Mouse (Mus musculus): Measurements from ENCODE around the gene Chrm3.
A peak's percentile ranks its signal among the peaks of the same experiment; 100 is the strongest.

Gene Chrm3

DNA sequence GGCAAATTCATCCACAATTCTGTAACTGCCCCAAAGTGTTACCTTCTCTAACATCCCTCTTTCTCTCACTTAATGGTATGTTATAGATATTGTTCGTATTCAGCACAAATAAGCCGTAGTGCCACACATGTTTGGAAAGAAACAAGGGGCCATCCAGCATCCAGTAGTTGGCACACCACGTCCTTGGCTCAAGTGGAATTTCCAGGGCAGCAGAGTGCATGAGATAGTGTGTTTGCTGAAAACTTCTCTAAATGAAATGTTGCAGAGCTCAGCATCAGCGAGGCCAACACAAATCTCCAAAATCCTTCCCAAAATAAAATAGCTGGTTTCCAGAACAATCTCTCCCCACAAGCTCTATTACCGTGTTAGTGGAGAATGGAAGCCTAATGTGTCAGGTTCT is 473.4 kb downstream of the Chrm3 start:
- DNase-seq, result no peak

DNA sequence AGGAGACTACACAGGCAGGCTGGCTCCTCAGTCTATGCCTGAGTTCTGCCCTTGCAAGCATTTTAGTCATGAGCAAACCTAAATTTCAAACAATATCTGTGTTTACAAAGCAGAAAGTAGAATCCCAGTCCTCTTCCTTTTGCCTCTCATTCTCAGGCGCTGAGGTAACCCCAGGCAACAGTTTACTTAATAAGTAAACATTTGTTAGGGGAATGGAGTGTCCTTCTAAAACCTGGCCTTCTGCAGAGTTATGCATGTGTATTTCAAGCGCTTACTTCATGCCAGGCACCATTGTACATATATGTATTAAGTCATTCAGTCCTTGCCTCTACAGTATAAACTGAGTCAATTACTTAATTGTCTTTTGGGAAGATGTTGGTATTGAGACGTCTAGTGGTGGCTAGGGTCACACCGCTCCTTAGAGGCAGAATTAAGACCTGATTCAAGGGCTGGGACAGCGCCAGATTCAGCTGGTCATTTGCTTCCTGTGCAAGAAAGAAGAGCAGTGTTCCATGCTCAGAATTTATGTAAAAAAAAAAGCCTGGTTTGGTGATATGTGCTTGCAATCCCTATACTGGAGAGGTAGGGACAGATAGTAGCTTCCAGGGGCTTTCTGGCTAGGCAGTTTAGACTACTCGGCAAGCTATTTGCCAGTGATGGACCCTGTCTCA is 474.0 kb downstream of the Chrm3 start:
- no peak for DNase-seq

DNA sequence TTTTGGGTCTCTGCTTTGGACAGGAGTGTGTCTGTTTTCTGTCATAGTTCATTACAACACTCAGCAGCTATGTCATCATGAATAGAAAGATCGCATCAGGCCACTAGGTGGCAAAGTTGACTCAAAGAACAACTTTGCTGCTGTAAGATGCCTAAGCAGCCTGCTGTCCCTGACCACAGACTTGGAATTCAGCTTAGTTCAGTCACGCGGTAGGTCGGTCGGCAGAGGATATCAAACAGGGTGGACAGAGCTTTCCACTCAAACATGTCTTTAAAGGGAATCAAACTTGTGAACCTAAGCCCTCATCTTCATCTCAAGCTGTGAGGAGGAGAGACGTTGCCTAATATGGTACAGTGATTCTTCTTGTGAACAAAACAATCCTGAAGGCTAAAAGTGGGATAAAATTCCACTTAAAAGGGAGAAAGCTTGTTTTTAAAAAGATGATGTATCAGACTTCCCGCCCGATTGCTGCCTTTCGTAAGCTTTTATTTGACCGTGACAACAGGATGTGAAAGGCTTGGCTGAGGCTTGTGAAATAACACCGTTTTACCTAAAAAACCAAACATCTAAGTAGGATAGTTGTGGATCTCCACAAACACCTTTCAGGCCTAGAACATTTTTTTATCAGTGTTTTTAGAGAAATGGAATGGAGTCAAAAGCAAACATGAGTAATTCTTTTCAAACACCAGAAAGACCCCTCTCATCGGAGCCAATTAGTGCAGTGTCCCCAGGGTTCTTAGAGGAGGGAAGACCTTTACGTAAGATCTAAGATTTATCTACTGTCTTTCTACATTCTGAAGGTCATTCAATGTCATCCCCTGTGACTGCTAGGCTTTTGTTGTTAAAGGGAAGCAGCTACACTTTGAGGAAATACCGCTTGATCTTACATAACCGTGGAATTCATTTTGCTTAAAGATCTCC is 478.0 kb downstream of the Chrm3 start:
- no peak for DNase-seq

DNA sequence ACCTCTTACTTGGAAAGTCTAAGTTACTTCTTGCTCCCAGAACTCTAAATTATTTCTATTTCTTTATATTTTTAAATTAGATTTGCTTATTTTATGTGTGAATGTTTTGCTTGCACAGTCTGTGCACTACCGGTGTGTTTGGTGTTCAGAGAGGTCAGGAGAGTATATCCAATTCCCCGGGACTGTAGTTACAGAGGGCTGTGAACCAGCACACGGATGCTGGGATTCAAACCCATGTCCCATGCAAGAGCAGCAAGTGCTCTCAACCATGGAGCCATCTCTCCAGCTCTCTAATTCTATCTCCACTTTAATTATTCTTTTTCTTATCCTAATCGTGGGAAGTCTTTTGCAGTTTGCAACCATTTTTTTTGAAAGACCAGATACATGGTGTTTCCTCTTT is 478.7 kb downstream of the Chrm3 start:
- no peak for DNase-seq

DNA sequence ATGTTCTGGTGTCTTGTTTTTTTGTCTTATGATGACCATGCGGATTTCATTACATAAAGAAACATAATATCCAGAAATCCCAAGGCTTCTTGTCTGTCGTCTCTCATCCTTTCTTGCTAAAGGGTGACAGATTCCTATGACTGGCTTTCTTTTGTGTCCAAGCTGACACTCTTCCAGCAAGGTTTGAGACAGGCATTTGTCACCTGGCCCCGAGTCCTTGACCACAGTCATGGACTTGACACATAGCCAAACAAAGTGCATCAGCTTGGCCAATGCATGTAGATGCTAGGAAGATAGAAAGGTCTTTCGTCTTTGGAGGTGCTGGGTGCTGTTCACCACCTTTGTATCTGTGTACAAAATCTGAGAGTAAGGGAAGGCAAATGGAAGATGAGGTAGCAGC is 480.2 kb downstream of the Chrm3 start:
- DNase-seq, result no peak

DNA sequence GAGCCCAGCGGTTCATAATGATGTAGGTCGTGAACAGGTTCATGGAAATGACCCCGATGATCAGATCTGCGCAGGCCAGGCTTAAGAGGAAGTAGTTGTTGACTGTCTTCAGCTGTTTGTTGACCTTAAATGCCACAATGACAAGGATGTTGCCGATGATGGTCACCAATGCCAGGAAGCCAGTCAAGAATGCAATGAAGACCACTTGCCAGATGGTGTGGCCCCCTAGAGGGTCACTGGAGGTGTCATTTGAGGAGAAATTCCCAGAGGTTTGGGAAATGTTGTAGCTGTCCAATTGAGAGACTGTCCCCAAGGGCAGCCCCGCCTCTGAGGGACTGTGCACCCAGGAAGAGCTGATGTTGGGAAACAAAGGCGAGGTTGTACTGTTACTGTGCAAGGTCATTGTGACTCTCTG is 482.0 kb downstream of the Chrm3 start:
- no peak for DNase-seq

DNA sequence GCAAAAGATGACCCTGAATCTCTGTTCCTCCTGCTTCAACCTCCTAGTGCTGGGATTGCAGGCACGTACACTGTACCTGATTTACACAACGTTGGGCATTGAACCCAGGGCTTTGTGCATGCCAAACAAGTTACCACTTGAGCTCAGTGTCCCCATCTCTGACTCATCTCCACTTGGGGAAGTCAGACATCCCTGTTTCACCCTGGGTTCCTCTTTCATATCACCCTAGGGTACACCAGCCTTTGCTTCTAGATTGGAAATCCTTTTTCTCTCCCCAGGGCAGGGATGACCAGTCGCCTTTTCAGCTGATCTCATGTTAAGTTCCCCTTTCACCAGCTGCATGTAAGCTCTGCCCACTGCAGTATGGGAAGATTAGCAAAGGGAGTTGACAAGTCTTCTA is 487.3 kb downstream of the Chrm3 start:
- DNase-seq, result no peak

DNA sequence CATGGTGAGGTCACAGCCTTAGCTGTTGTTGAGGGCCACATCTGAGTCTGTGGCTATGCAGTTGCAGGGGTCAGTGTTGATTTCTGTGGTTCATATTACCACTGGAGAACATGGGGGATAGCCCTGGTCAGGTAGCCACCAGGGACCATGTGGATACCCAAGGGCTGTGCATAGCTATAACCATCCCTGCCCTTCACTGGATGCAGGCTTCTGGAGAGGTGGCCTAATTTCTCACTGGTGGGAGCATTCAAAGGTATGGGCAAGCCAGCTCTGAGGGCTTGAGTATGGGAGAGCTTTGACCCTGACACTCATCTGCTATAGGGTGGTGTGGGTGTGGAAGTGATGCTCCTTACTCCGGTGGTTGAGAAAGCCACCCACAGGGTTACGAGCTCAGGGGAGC is 494.5 kb downstream of the Chrm3 start:
- no peak for DNase-seq

DNA sequence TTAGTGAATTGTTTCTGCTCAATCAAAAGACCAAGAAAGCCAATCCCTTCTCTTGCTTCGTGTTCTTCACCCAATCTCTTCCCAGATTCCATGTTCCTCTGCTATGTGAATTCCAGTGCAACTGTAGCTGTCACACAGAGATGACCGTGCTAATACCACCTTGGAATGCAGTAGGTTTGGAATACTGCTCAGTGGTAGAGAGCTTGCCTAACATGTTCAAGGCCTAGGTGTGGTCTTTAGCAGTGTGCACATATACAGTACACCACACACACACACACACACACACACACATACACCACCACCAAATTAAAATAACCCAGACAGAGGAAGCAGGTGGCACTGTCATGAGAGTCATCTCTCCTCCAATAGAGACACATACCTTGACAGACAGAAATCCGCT is 513.1 kb downstream of the Chrm3 start:
- no peak for DNase-seq

DNA sequence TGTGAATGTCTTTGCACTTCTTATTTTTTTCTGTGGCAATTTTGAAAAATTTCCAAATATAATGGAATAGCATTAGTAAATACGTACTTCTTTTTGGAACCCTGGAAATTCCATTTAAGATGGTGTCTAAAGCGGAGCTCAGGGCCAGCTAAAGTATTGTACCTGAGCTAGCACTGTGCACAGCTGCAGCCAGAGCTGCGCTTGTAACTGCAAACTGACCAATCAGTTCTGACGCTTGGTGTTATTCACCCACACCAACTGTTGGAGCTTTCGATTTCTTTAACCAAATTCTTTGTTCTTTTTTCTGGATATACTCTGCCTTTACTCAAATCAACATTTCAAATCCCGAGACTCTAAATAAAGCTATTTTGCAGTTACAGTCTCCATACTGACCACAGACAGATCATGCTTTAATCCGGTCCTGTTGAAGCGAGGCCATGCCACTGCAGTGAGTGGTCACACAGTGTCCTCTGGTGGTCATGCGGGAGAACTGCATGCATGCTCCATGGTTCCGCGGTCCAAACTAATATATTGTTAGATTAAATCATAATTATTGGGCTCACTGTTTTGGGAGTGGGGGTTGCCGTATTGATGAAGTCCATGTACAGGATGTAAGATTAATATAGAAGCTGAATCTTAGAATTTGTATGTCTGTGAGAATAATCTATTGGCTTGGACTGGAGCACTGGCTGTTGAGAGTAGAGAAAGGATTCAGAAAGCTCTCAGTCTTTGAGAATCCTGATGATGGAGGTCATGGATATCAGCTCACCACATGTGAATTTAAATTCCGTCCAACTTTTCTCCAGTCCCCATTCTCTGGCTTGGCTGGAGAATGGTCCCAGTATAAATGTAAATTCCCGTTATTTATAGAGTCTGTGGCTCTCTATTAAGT is 513.9 kb downstream of the Chrm3 start:
- peak in 1 of 2 experiments; percentile 6 for DNase-seq

DNA sequence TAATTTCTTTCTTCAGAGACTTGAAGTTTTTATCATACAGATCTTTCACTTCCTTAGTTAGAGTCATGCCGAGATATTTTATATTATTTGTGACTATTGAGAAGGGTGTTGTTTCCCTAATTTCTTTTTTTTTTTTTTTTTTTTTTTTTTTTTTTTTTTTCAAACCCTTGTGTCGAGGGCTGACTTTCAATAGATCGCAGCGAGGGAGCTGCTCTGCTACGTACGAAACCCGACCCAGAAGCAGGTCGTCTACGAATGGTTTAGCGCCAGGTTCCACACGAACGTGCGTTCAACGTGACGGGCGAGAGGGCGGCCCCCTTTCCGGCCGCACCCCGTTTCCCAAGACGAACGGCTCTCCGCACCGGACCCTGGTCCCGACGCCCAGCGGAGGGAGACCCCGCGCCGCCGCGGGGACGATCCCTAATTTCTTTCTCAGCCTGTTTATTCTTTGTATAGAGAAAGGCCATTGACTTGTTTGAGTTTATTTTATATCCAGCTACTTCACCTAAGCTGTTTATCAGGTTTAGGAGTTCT is 526.4 kb downstream of the Chrm3 start:
- peak; percentile 6 to 9 for DNase-seq

DNA sequence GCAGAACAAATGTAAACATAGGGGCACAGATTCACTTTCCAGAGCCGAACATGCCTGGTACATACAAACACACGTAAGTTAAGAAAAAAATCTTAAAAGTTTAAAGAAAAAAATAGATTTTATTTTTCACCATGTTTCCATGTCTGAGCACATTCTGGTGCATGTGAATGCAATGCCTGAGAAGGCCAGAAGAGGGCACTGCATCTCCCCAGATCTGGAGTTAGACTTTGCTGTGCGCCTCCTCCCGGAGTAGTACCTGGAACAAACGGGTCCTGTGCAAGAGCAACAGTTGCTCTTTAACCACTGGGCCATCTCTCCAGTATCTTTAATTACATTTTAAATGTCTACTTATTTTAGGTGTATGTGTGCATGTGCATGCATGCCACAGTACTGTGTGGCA is 534.4 kb downstream of the Chrm3 start:
- peak; percentile 5 to 13 for DNase-seq
